Mouse (Mus musculus): ENCODE results near the gene Cdc34b. TPM values are rescaled to one million over a fixed set of nuclear protein-coding genes. Genes with fewer than 3 reads are reported as not detected.
A peak's percentile ranks its signal among the peaks of the same experiment; 100 is the strongest.

The Cdc34b gene
- polyA plus RNA-seq, 1 experiment from 2014 or later = not detected

- ATAC-seq (ENCODE audit: insufficient number of reproducible peaks, insufficient read depth, low FRiP score, low TSS enrichment, low read depth) = no peak
- Histone ChIP-seq H3K9ac (replicated peaks) (no peak overlapping the region), H3K9me3 (no peaks in the 10 kb centered on the region), H3K36me3 (no peaks in the 10 kb centered on the region), H3K27ac (no peak overlapping the region), H3K4me3 (replicated peaks) (no peak overlapping the region), H3K4me2 (no peak overlapping the region), H3K27me3 (no peaks in the 10 kb centered on the region), H3K4me1 (replicated peaks) (no peaks in the 10 kb centered on the region)
- 87% methylated on average over 5 of the region's 5 CpGs for WGBS
Observed at GRCm38 (mm10) chr11:94774887-94775497, 33.4 kb downstream of the Cdc34b start.

- H3K4me1 ChIP-seq (replicated peaks) = no peaks in the 10 kb centered on the region
- no peak within 1 kb of the TSS for H3K4me3 ChIP-seq (replicated peaks)
- ATAC-seq (ENCODE audit: insufficient number of reproducible peaks, insufficient read depth, low FRiP score, low TSS enrichment, low read depth) = no peak
- H3K4me2 ChIP-seq = no peak within 1 kb of the TSS
- H3K9me3 ChIP-seq = no peaks in the 10 kb centered on the region
- H3K36me3 ChIP-seq = no peaks in the 10 kb centered on the region
- no peak within 1 kb of the TSS for H3K27ac ChIP-seq
- H3K27me3 ChIP-seq = no peaks in the 10 kb centered on the region
- H3K9ac ChIP-seq (replicated peaks) = no peak within 1 kb of the TSS
Observed at GRCm38 (mm10) chr11:94782603-94783002, 41.0 kb downstream of the Cdc34b start, which contains the start of gene Tmem92. Gene Tmem92 (minus strand): TSS chr11:94782703.

DNA sequence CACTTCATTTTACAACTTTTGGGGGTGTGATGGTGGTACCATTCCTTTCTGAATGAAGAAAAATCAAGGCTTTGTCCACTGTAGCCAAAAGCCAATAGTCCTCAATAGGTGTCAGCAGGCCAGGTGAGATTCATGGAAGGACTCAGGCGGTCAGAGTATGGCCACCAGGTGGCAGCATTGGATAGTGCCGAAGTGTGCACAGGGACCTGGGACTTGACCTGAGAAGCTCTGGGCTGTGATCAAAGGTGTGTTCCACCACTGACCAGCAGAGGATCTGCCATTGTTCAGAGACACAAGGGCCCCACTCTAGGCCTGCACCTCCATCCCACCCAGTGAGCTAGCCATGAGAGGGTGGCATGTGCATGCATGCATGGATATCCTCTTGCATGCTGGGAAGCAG, 43.7 kb downstream of the Cdc34b start:
- H3K9me3 ChIP-seq = no peaks in the 10 kb centered on the region
- ATAC-seq (ENCODE audit: insufficient number of reproducible peaks, insufficient read depth, low FRiP score, low TSS enrichment, low read depth) = peak; percentile 42; the same call in 1 of the 2 replicates
- no peak overlapping the region for H3K4me3 ChIP-seq (replicated peaks)
- no peak overlapping the region for H3K4me2 ChIP-seq
- H3K27ac ChIP-seq = no peak overlapping the region
- H3K27me3 ChIP-seq = no peaks in the 10 kb centered on the region
- no peaks in the 10 kb centered on the region for H3K4me1 ChIP-seq (replicated peaks)
- 6% methylated on average over 2 of the region's 2 CpGs for WGBS
- H3K36me3 ChIP-seq = no peaks in the 10 kb centered on the region
- no peak overlapping the region for H3K9ac ChIP-seq (replicated peaks)

DNA sequence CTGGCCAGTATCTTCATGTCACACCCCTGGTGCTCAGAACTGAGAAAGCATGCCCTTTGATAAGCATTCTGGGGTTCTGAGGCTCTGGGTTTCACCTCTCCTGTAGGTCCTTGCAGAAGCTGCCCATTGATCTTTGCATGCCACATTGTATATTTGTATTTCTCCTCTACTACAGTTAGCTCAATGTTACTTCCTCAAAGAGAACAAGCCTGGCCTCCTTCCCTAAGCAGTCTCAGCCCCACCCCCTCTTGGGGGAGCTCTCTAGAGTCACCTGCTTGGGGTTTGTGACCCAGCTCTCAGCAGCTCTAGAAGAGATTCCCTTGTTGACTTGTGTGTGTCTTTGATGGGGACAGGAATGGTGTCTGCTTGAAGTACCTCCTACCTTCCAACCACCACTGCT, 50.1 kb downstream of the Cdc34b start:
- no peak overlapping the region for H3K4me2 ChIP-seq
- H3K27ac ChIP-seq = no peak overlapping the region
- no peaks in the 10 kb centered on the region for H3K4me1 ChIP-seq (replicated peaks)
- H3K9ac ChIP-seq (replicated peaks) = no peak overlapping the region
- no peak overlapping the region for H3K4me3 ChIP-seq (replicated peaks)
- no peaks in the 10 kb centered on the region for H3K27me3 ChIP-seq
- no peaks in the 10 kb centered on the region for H3K36me3 ChIP-seq
- no peak for ATAC-seq (ENCODE audit: insufficient number of reproducible peaks, insufficient read depth, low FRiP score, low TSS enrichment, low read depth)
- no peaks in the 10 kb centered on the region for H3K9me3 ChIP-seq

Other genes starting within 250 kb of the Cdc34b start
- 2.8 and 4.1 TPM in 2 replicates for gene Epn3, start 241.8 kb upstream of the Cdc34b start, polyA plus RNA-seq (2016; fragmentation: Nextera tagmentation; extraction: Ambion mirVana)
- 5.1 and 7.0 TPM in 2 replicates for gene Mycbpap, start 220.0 kb upstream of the Cdc34b start, polyA plus RNA-seq (2016; fragmentation: Nextera tagmentation; extraction: Ambion mirVana)
- 4.1 and 5.7 TPM in 2 replicates for gene Rsad1, start 192.5 kb upstream of the Cdc34b start, polyA plus RNA-seq (2016; fragmentation: Nextera tagmentation; extraction: Ambion mirVana)
- 3.6 and 5.3 TPM in 2 replicates for gene Chad, start 176.7 kb upstream of the Cdc34b start, polyA plus RNA-seq (2016; fragmentation: Nextera tagmentation; extraction: Ambion mirVana)
- 5.0 and 6.0 TPM in 2 replicates for gene Acsf2, start 139.9 kb upstream of the Cdc34b start, polyA plus RNA-seq (2016; fragmentation: Nextera tagmentation; extraction: Ambion mirVana)
- gene Lrrc59, start 112.0 kb upstream of the Cdc34b start, polyA plus RNA-seq (2016; fragmentation: Nextera tagmentation; extraction: Ambion mirVana) = 205 and 217 TPM in 2 replicates
- 144 and 148 TPM in 2 replicates for gene Mrpl27, start 88.0 kb upstream of the Cdc34b start, polyA plus RNA-seq (2016; fragmentation: Nextera tagmentation; extraction: Ambion mirVana)
- 37.1 and 42.2 TPM in 2 replicates for gene Eme1, start 87.8 kb upstream of the Cdc34b start, polyA plus RNA-seq (2016; fragmentation: Nextera tagmentation; extraction: Ambion mirVana)
- 24.7 and 31.9 TPM in 2 replicates for gene Xylt2, start 64.3 kb upstream of the Cdc34b start, polyA plus RNA-seq (2016; fragmentation: Nextera tagmentation; extraction: Ambion mirVana)
- 0.13 and 0.17 TPM in 2 replicates for gene Gm11541, start 37.3 kb upstream of the Cdc34b start, polyA plus RNA-seq (2016; fragmentation: Nextera tagmentation; extraction: Ambion mirVana)
- not detected in 2 replicates for gene Tmem92, start 40.9 kb downstream of the Cdc34b start, polyA plus RNA-seq (2016; fragmentation: Nextera tagmentation; extraction: Ambion mirVana)
- 290 and 351 TPM in 2 replicates for gene Col1a1, start 194.4 kb downstream of the Cdc34b start, polyA plus RNA-seq (2016; fragmentation: Nextera tagmentation; extraction: Ambion mirVana)
- gene Hils1, start 225.8 kb downstream of the Cdc34b start, polyA plus RNA-seq (2016; fragmentation: Nextera tagmentation; extraction: Ambion mirVana) = not detected in 2 replicates
- gene Sgca, start 234.5 kb downstream of the Cdc34b start, polyA plus RNA-seq (2016; fragmentation: Nextera tagmentation; extraction: Ambion mirVana) = 2.8 and 3.0 TPM in 2 replicates
- gene Ppp1r9b, start 249.3 kb downstream of the Cdc34b start, polyA plus RNA-seq (2016; fragmentation: Nextera tagmentation; extraction: Ambion mirVana) = 12.0 and 12.6 TPM in 2 replicates